Mouse (Mus musculus) ES-Bruce4 (cell line): ENCODE measurements around the gene Fam83f.

Source experiments
- CTCF ChIP-seq: IDR thresholded peaks from one replicate; pipeline ENCODE4 v1.8.1; 2011; ENCODE audit warnings: low read depth, low read length
- EP300 ChIP-seq: IDR thresholded peaks from 2 replicates; pipeline ENCODE4 v1.6.1; 2011; ENCODE audit warnings: low read depth, low read length; ENCODE audit not compliant: insufficient read depth
- POLR2A ChIP-seq: IDR thresholded peaks from one replicate; pipeline ENCODE4 v1.8.1; 2011; ENCODE audit warnings: low read length; ENCODE audit not compliant: insufficient read depth

GRCm38 (mm10) chr15:80693492-80693891 is 21.8 kb downstream of the Fam83f start:
- no peak for TF ChIP-seq EP300
- no peak for TF ChIP-seq CTCF
- no peak for TF ChIP-seq POLR2A
